ENCODE assay signal across 21 mouse cellular contexts in the genomic region with DNA sequence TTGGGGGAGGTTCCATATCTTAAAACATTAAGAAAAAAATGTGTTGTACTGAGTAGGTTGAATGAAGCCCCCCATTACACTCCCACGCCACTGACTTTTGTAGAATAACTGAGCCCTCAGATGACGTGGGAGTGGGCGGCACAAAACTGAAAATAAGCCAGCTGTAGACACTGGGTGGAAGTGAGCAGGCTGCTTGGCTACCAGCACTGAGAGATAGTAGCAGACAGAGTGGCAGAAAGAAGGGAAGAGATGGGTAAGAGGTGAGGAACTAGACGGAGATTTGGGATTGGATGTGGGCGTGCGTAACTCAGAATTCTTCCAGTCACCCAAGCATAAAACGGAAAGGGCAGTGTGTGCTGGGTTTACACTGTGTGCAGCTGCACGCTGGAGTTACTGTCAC. TPM values are rescaled to one million over a fixed set of nuclear protein-coding genes. Genes with fewer than 3 reads are reported as not detected.
DNase-seq lines count a peak whose midpoint lies in the region; ATAC-seq lines count a peak whose summit lies in the region.
"Had no signal": no experiment of that assay in that cellular context is flagged by ENCODE, and none has a peak within 500 bp of the region (broad histone marks: within the 10 kb centered on the region; RNA-seq: fewer than 3 reads in every experiment).

No protein-coding gene starts in this region.

- WGBS in hindbrain, embryonic 15.5 days: 74% methylated on average over 8 of the region's 8 CpGs
- WGBS in hindbrain, embryonic 14.5 days: 70% methylated on average over 8 of the region's 8 CpGs
- 71% methylated on average over 8 of the region's 8 CpGs for WGBS in embryonic facial prominence, embryonic 15.5 days

- peaks cover 22% of the 10 kb centered on the region for H3K4me1 ChIP-seq in hindbrain, embryonic 15.5 days (replicated peaks)
- H3K4me1 ChIP-seq in hindbrain, embryonic 14.5 days (replicated peaks; ENCODE audit: control insufficient read depth, insufficient read depth, low read length): peaks cover 19% of the 10 kb centered on the region; the same call in 1 of the 2 replicates
- peaks cover 22% of the 10 kb centered on the region for H3K4me1 ChIP-seq in embryonic facial prominence, embryonic 15.5 days
- H3K4me1 ChIP-seq: liver, embryonic 15.5 days had no signal

- no peak overlapping the region for H3K27ac ChIP-seq in hindbrain, embryonic 15.5 days (replicated peaks)
- H3K27ac ChIP-seq in hindbrain, embryonic 14.5 days: no peak overlapping the region
- H3K27ac ChIP-seq in embryonic facial prominence, embryonic 15.5 days (replicated peaks): peak overlapping the region; percentile 34; the same call in 1 of the 2 replicates
- H3K27ac ChIP-seq: forebrain, embryonic 13.5 days; limb, embryonic 13.5 days; liver, embryonic 15.5 days; neural tube, embryonic 13.5 days had no signal

- no peak for DNase-seq in hindbrain, embryonic 14.5 days (ENCODE audit: low spot score)
- DNase-seq in layer of hippocampus, adult 9-11 months: peak; percentile 52
- no peak for DNase-seq in layer of hippocampus, postnatal 25 days (ENCODE audit: extremely low spot score in 1 of 2, low spot score in 1 of 2)
- DNase-seq in brain, adult 2 months (ENCODE audit: low read depth, low spot score): peak; percentile 76
- DNase-seq in adrenal gland, postnatal 25 days: no peak
- DNase-seq: adrenal gland, postnatal 14 days; gastrocnemius, postnatal 10 days; kidney, postnatal 14 days; lung, postnatal 10 days; retina, postnatal 1 day; thymus, postnatal 25 days had no signal

- no peaks in the 10 kb centered on the region for H3K27me3 ChIP-seq in hindbrain, embryonic 15.5 days
- H3K27me3 ChIP-seq in hindbrain, embryonic 14.5 days (ENCODE audit: control insufficient read depth, insufficient read depth, low read length): no peaks in the 10 kb centered on the region
- H3K27me3 ChIP-seq in embryonic facial prominence, embryonic 15.5 days: no peaks in the 10 kb centered on the region
- H3K27me3 ChIP-seq: embryonic facial prominence, embryonic 13.5 days; forebrain, embryonic 13.5 days; limb, embryonic 13.5 days; liver, embryonic 15.5 days; neural tube, embryonic 13.5 days had no signal

- peaks cover 5% of the 10 kb centered on the region; the same call in 1 of the 2 replicates for H3K36me3 ChIP-seq in hindbrain, embryonic 15.5 days
- peaks cover 8% of the 10 kb centered on the region; the same call in 1 of the 2 replicates for H3K36me3 ChIP-seq in hindbrain, embryonic 14.5 days (replicated peaks; ENCODE audit: control insufficient read depth, insufficient read depth)
- H3K36me3 ChIP-seq in embryonic facial prominence, embryonic 15.5 days: no peaks in the 10 kb centered on the region
- H3K36me3 ChIP-seq: embryonic facial prominence, embryonic 13.5 days; limb, embryonic 13.5 days; liver, embryonic 15.5 days; neural tube, embryonic 13.5 days had no signal

- no peak overlapping the region for H3K9ac ChIP-seq in hindbrain, embryonic 15.5 days
- H3K9ac ChIP-seq in hindbrain, embryonic 14.5 days: no peak overlapping the region
- H3K9ac ChIP-seq in embryonic facial prominence, embryonic 15.5 days: no peak overlapping the region
- H3K9ac ChIP-seq: embryonic facial prominence, embryonic 13.5 days; forebrain, embryonic 13.5 days; limb, embryonic 13.5 days; liver, embryonic 15.5 days; neural tube, embryonic 13.5 days had no signal

- ATAC-seq in hindbrain, embryonic 15.5 days (ENCODE audit: low FRiP score, low read depth): no peak
- ATAC-seq in hindbrain, embryonic 14.5 days (ENCODE audit: low FRiP score): no peak
- no peak for ATAC-seq in embryonic facial prominence, embryonic 15.5 days (ENCODE audit: insufficient number of reproducible peaks, low FRiP score, low TSS enrichment, low read depth)
- ATAC-seq: forebrain, embryonic 13.5 days had no signal

- no peak overlapping the region for H3K4me3 ChIP-seq in hindbrain, embryonic 15.5 days
- no peak overlapping the region for H3K4me3 ChIP-seq in hindbrain, embryonic 14.5 days (replicated peaks; ENCODE audit: low read length)
- peak overlapping the region; percentile 13; the same call in 1 of the 2 replicates for H3K4me3 ChIP-seq in embryonic facial prominence, embryonic 15.5 days (replicated peaks)
- H3K4me3 ChIP-seq: embryonic facial prominence, embryonic 13.5 days; forebrain, embryonic 13.5 days; limb, embryonic 13.5 days; liver, embryonic 15.5 days; megakaryocyte, embryonic 14.5 days; neural tube, embryonic 13.5 days had no signal

- no peaks in the 10 kb centered on the region for H3K9me3 ChIP-seq in hindbrain, embryonic 15.5 days
- H3K9me3 ChIP-seq in hindbrain, embryonic 14.5 days (ENCODE audit: control insufficient read depth, low read length): no peaks in the 10 kb centered on the region
- H3K9me3 ChIP-seq in embryonic facial prominence, embryonic 15.5 days (replicated peaks): no peaks in the 10 kb centered on the region
- H3K9me3 ChIP-seq: embryonic facial prominence, embryonic 13.5 days; forebrain, embryonic 13.5 days; limb, embryonic 13.5 days; liver, embryonic 15.5 days; megakaryocyte, embryonic 14.5 days; neural tube, embryonic 13.5 days had no signal

- 0 out of 2 replicates have a peak overlapping the region, but pooled peaks have one; percentile 1 for H3K4me2 ChIP-seq in hindbrain, embryonic 15.5 days
- H3K4me2 ChIP-seq in hindbrain, embryonic 14.5 days (replicated peaks): no peak overlapping the region
- H3K4me2 ChIP-seq in embryonic facial prominence, embryonic 15.5 days (replicated peaks): peak overlapping the region; percentile 15; the same call in 1 of the 2 replicates
- H3K4me2 ChIP-seq: embryonic facial prominence, embryonic 13.5 days; forebrain, embryonic 13.5 days; limb, embryonic 13.5 days; liver, embryonic 15.5 days; neural tube, embryonic 13.5 days had no signal

RNA-seq across cellular contexts. Expression of a gene that starts 6.2 kb away (rescaled TPM):
- polyA plus RNA-seq in hindbrain, embryonic 15.5 days (2015; fragmentation: Nextera tagmentation; extraction: Ambion mirVana): not detected in 2 replicates
- not detected in 2 replicates for polyA plus RNA-seq in hindbrain, embryonic 14.5 days (2014; fragmentation: Nextera tagmentation; extraction: Ambion mirVana)
- not detected for total RNA-seq in layer of hippocampus, postnatal 25 days (2021)
- polyA plus RNA-seq in embryonic facial prominence, embryonic 15.5 days (2015; fragmentation: Nextera tagmentation; extraction: Ambion mirVana): not detected in 2 replicates
- total RNA-seq in adrenal gland, postnatal 25 days (2021): not detected in 2 replicates
- total RNA-seq: adrenal gland, postnatal 14 days; gastrocnemius, postnatal 10 days; heart, adult 8-10 months had no signal
- polyA plus RNA-seq: embryonic facial prominence, embryonic 13.5 days; forebrain, embryonic 13.5 days; heart, postnatal 0 days; limb, embryonic 13.5 days; liver, embryonic 15.5 days; neural tube, embryonic 13.5 days had no signal

Comparison
In these comparisons a context has a peak if more than half of its experiments do, and no peak if none do; other contexts are left out.
1. DNase-seq: peak in layer of hippocampus, adult 9-11 months (single experiment) and brain, adult 2 months (single experiment); none in hindbrain, embryonic 14.5 days (single experiment), layer of hippocampus, postnatal 25 days (0 of 2) and adrenal gland, postnatal 25 days (single experiment).